Mouse (Mus musculus): Measurements from ENCODE around the gene Fam107a. TPM values are rescaled to one million over a fixed set of nuclear protein-coding genes. Genes with fewer than 3 reads are reported as not detected.

Gene Fam107a
- polyA plus RNA-seq, 1 experiment from 2014 or later = 0.46 TPM

GRCm38 (mm10) chr14:8309621-8310141 is 8.1 kb downstream of the Fam107a start:
- Histone ChIP-seq H3K4me3 (ENCODE audit: low read depth, low read length) (no peak overlapping the region), H3K36me3 (ENCODE audit: control insufficient read depth, insufficient read depth, low read length) (no peaks in the 10 kb centered on the region), H3K27me3 (ENCODE audit: control insufficient read depth, insufficient read depth, low read length) (no peaks in the 10 kb centered on the region; the same call in 1 of the 2 replicates), H3K4me2 (replicated peaks; ENCODE audit: low read depth, low read length) (no peak overlapping the region), H3K27ac (ENCODE audit: low read depth, low read length) (no peak overlapping the region), H3K9ac (ENCODE audit: low read depth, low read length) (no peak overlapping the region), H3K9me3 (ENCODE audit: control insufficient read depth, low read length) (no peaks in the 10 kb centered on the region), H3K4me1 (replicated peaks; ENCODE audit: control insufficient read depth, insufficient read depth, low read length) (no peaks in the 10 kb centered on the region)
- DNase-seq (ENCODE audit: low spot score) (no peak), ATAC-seq (ENCODE audit: low FRiP score) (no peak)
- 11% methylated on average over 9 of the region's 9 CpGs for WGBS

GRCm38 (mm10) chr14:8308650-8309049 is 9.2 kb downstream of the Fam107a start:
- Histone ChIP-seq H3K9ac (ENCODE audit: low read depth, low read length) (no peak overlapping the region), H3K36me3 (ENCODE audit: control insufficient read depth, insufficient read depth, low read length) (no peaks in the 10 kb centered on the region), H3K4me3 (ENCODE audit: low read depth, low read length) (no peak overlapping the region), H3K27me3 (ENCODE audit: control insufficient read depth, insufficient read depth, low read length) (no peaks in the 10 kb centered on the region), H3K4me2 (replicated peaks; ENCODE audit: low read depth, low read length) (no peak overlapping the region), H3K27ac (ENCODE audit: low read depth, low read length) (no peak overlapping the region), H3K4me1 (replicated peaks; ENCODE audit: control insufficient read depth, insufficient read depth, low read length) (no peaks in the 10 kb centered on the region), H3K9me3 (ENCODE audit: control insufficient read depth, low read length) (no peaks in the 10 kb centered on the region)
- DNase-seq (ENCODE audit: low spot score) = no peak
- no peak for ATAC-seq (ENCODE audit: low FRiP score)
- 72% methylated on average over 3 of the region's 3 CpGs for WGBS

GRCm38 (mm10) chr14:8306884-8307283 is 10.9 kb downstream of the Fam107a start:
- H3K27ac ChIP-seq (ENCODE audit: low read depth, low read length) = no peak overlapping the region
- no peak for DNase-seq (ENCODE audit: low spot score)
- no peak overlapping the region for H3K4me3 ChIP-seq (ENCODE audit: low read depth, low read length)
- 83% methylated on average over 6 of the region's 6 CpGs for WGBS
- no peaks in the 10 kb centered on the region for H3K4me1 ChIP-seq (replicated peaks; ENCODE audit: control insufficient read depth, insufficient read depth, low read length)
- H3K27me3 ChIP-seq (ENCODE audit: control insufficient read depth, insufficient read depth, low read length) = no peaks in the 10 kb centered on the region
- no peaks in the 10 kb centered on the region for H3K9me3 ChIP-seq (ENCODE audit: control insufficient read depth, low read length)
- no peak for ATAC-seq (ENCODE audit: low FRiP score)
- H3K36me3 ChIP-seq (ENCODE audit: control insufficient read depth, insufficient read depth, low read length) = no peaks in the 10 kb centered on the region
- H3K9ac ChIP-seq (ENCODE audit: low read depth, low read length) = no peak overlapping the region
- H3K4me2 ChIP-seq (replicated peaks; ENCODE audit: low read depth, low read length) = no peak overlapping the region

GRCm38 (mm10) chr14:8305014-8305413 is 12.8 kb downstream of the Fam107a start:
- Histone ChIP-seq H3K4me2 (replicated peaks; ENCODE audit: low read depth, low read length) (no peak overlapping the region), H3K27ac (ENCODE audit: low read depth, low read length) (no peak overlapping the region), H3K4me3 (ENCODE audit: low read depth, low read length) (no peak overlapping the region), H3K9me3 (ENCODE audit: control insufficient read depth, low read length) (no peaks in the 10 kb centered on the region), H3K36me3 (ENCODE audit: control insufficient read depth, insufficient read depth, low read length) (no peaks in the 10 kb centered on the region), H3K4me1 (replicated peaks; ENCODE audit: control insufficient read depth, insufficient read depth, low read length) (no peaks in the 10 kb centered on the region), H3K9ac (ENCODE audit: low read depth, low read length) (no peak overlapping the region), H3K27me3 (ENCODE audit: control insufficient read depth, insufficient read depth, low read length) (no peaks in the 10 kb centered on the region)
- WGBS = 59% methylated on average over 3 of the region's 3 CpGs
- DNase-seq (ENCODE audit: low spot score) (no peak), ATAC-seq (ENCODE audit: low FRiP score) (no peak)

GRCm38 (mm10) chr14:8304082-8304481 is 13.7 kb downstream of the Fam107a start:
- Histone ChIP-seq H3K4me2 (replicated peaks; ENCODE audit: low read depth, low read length) (no peak overlapping the region), H3K9ac (ENCODE audit: low read depth, low read length) (no peak overlapping the region), H3K36me3 (ENCODE audit: control insufficient read depth, insufficient read depth, low read length) (no peaks in the 10 kb centered on the region), H3K4me3 (ENCODE audit: low read depth, low read length) (no peak overlapping the region), H3K27me3 (ENCODE audit: control insufficient read depth, insufficient read depth, low read length) (no peaks in the 10 kb centered on the region), H3K9me3 (ENCODE audit: control insufficient read depth, low read length) (no peaks in the 10 kb centered on the region), H3K27ac (ENCODE audit: low read depth, low read length) (no peak overlapping the region), H3K4me1 (replicated peaks; ENCODE audit: control insufficient read depth, insufficient read depth, low read length) (no peaks in the 10 kb centered on the region)
- DNase-seq (ENCODE audit: low spot score) = no peak
- no peak for ATAC-seq (ENCODE audit: low FRiP score)

- no peak overlapping the region for H3K4me3 ChIP-seq (ENCODE audit: low read depth, low read length)
- H3K36me3 ChIP-seq (ENCODE audit: control insufficient read depth, insufficient read depth, low read length) = no peaks in the 10 kb centered on the region
- DNase-seq (ENCODE audit: low spot score) (no peak), ATAC-seq (ENCODE audit: low FRiP score) (no peak)
- H3K4me1 ChIP-seq (replicated peaks; ENCODE audit: control insufficient read depth, insufficient read depth, low read length) = no peaks in the 10 kb centered on the region
- no peaks in the 10 kb centered on the region for H3K27me3 ChIP-seq (ENCODE audit: control insufficient read depth, insufficient read depth, low read length)
- no peaks in the 10 kb centered on the region for H3K9me3 ChIP-seq (ENCODE audit: control insufficient read depth, low read length)
- no peak overlapping the region for H3K4me2 ChIP-seq (replicated peaks; ENCODE audit: low read depth, low read length)
- no peak overlapping the region for H3K9ac ChIP-seq (ENCODE audit: low read depth, low read length)
- WGBS = 17% methylated on average over 10 of the region's 10 CpGs
- no peak overlapping the region for H3K27ac ChIP-seq (ENCODE audit: low read depth, low read length)
These were observed 15.1 kb downstream of the Fam107a start for GRCm38 (mm10) chr14:8302687-8303086.

GRCm38 (mm10) chr14:8300281-8300680 is 17.5 kb downstream of the Fam107a start:
- H3K36me3 ChIP-seq (ENCODE audit: control insufficient read depth, insufficient read depth, low read length) = no peaks in the 10 kb centered on the region
- H3K27ac ChIP-seq (ENCODE audit: low read depth, low read length) = no peak overlapping the region
- no peak overlapping the region for H3K4me2 ChIP-seq (replicated peaks; ENCODE audit: low read depth, low read length)
- no peaks in the 10 kb centered on the region for H3K27me3 ChIP-seq (ENCODE audit: control insufficient read depth, insufficient read depth, low read length)
- H3K4me3 ChIP-seq (ENCODE audit: low read depth, low read length) = no peak overlapping the region
- DNase-seq (ENCODE audit: low spot score) (peak; percentile 78), ATAC-seq (ENCODE audit: low FRiP score) (no peak)
- H3K9ac ChIP-seq (ENCODE audit: low read depth, low read length) = no peak overlapping the region
- no peaks in the 10 kb centered on the region for H3K4me1 ChIP-seq (replicated peaks; ENCODE audit: control insufficient read depth, insufficient read depth, low read length)
- WGBS = 27% methylated on average over 8 of the region's 8 CpGs
- no peaks in the 10 kb centered on the region for H3K9me3 ChIP-seq (ENCODE audit: control insufficient read depth, low read length)

GRCm38 (mm10) chr14:8297889-8298293 is 19.9 kb downstream of the Fam107a start:
- H3K27me3 ChIP-seq (ENCODE audit: control insufficient read depth, insufficient read depth, low read length) = no peaks in the 10 kb centered on the region
- no peaks in the 10 kb centered on the region for H3K4me1 ChIP-seq (replicated peaks; ENCODE audit: control insufficient read depth, insufficient read depth, low read length)
- no peaks in the 10 kb centered on the region for H3K9me3 ChIP-seq (ENCODE audit: control insufficient read depth, low read length)
- H3K4me3 ChIP-seq (ENCODE audit: low read depth, low read length) = no peak overlapping the region
- ATAC-seq (ENCODE audit: low FRiP score) = no peak
- H3K4me2 ChIP-seq (replicated peaks; ENCODE audit: low read depth, low read length) = no peak overlapping the region
- no peak for DNase-seq (ENCODE audit: low spot score)
- no peaks in the 10 kb centered on the region for H3K36me3 ChIP-seq (ENCODE audit: control insufficient read depth, insufficient read depth, low read length)
- no peak overlapping the region for H3K27ac ChIP-seq (ENCODE audit: low read depth, low read length)
- no peak overlapping the region for H3K9ac ChIP-seq (ENCODE audit: low read depth, low read length)
- 86% methylated on average over 5 of the region's 5 CpGs for WGBS

- H3K36me3 ChIP-seq (ENCODE audit: control insufficient read depth, insufficient read depth, low read length) = no peaks in the 10 kb centered on the region
- H3K4me2 ChIP-seq (replicated peaks; ENCODE audit: low read depth, low read length) = no peak overlapping the region
- no peaks in the 10 kb centered on the region for H3K27me3 ChIP-seq (ENCODE audit: control insufficient read depth, insufficient read depth, low read length)
- WGBS = 88% methylated on average over 1 of the region's 1 CpGs
- no peaks in the 10 kb centered on the region for H3K4me1 ChIP-seq (replicated peaks; ENCODE audit: control insufficient read depth, insufficient read depth, low read length)
- H3K27ac ChIP-seq (ENCODE audit: low read depth, low read length) = no peak overlapping the region
- no peak for DNase-seq (ENCODE audit: low spot score)
- no peak for ATAC-seq (ENCODE audit: low FRiP score)
- H3K9me3 ChIP-seq (ENCODE audit: control insufficient read depth, low read length) = no peaks in the 10 kb centered on the region
- H3K9ac ChIP-seq (ENCODE audit: low read depth, low read length) = no peak overlapping the region
- H3K4me3 ChIP-seq (ENCODE audit: low read depth, low read length) = no peak overlapping the region
These were observed 23.6 kb downstream of the Fam107a start for GRCm38 (mm10) chr14:8294257-8294656.
